Mouse (Mus musculus): Measurements from ENCODE around the gene Ebf1. TPM values are rescaled to one million over a fixed set of nuclear protein-coding genes. Genes with fewer than 3 reads are reported as not detected.
A peak's percentile ranks its signal among the peaks of the same experiment; 100 is the strongest.

Ebf1 gene
- total and polyA plus RNA-seq, 2 experiments from 2014 or later: 8.1 to 10.4 TPM

DNA sequence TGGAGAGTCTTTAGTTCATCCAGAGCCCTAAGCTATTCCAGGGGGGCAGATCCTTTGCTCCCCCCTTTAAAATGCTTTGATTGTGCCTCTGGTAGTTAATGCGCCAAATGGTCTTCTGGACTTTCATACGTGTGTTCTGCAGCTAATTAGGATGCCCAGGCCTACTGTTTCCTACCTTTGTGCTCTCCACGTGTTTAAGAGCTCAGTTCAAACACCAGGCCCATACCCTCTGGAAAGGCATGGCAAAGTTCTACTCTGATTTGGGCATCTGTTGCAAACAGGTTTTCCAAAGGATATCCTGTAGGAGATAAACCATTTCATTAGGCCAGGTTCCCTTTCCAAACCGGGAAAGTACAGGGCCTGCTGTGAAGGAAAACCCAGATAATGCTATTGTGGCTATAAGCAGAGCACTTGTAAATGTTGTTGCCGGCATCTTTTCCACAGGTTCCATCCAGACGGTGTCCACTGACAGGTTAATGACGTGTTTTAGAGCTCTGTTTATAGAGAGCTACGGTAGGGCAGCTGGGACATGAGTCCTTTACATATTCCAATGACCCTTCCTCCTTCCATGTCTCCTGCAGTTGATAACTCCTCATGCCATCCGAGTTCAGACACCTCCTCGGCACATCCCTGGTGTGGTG is 306.9 kb downstream of the Ebf1 start:
- DNase-seq (ENCODE audit: low spot score) (peak; percentile 22), ATAC-seq (ENCODE audit: insufficient read depth, low read depth) (peak; percentile 36; the same call in 1 of the 2 replicates)
- 37% methylated on average over 10 of the region's 10 CpGs for WGBS
- Histone ChIP-seq H3K4me3 (ENCODE audit: low read depth, low read length) (no peak overlapping the region), H3K36me3 (replicated peaks; ENCODE audit: control insufficient read depth, insufficient read depth, low read length) (no peaks in the 10 kb centered on the region), H3K27ac (ENCODE audit: low read depth) (no peak overlapping the region), H3K9ac (replicated peaks; ENCODE audit: low read depth, low read length) (no peak overlapping the region), H3K4me2 (ENCODE audit: low read depth, low read length) (no peak overlapping the region), H3K9me3 (replicated peaks; ENCODE audit: control insufficient read depth, low read length) (no peaks in the 10 kb centered on the region), H3K27me3 (ENCODE audit: control insufficient read depth, insufficient read depth, low read length) (no peaks in the 10 kb centered on the region), H3K4me1 (ENCODE audit: control insufficient read depth, insufficient read depth) (no peaks in the 10 kb centered on the region)
- TF ChIP-seq EP300 (IDR thresholded peaks at IDR 0.05; ENCODE audit: low read depth) (no peak), CTCF (IDR thresholded peaks at IDR 0.05; ENCODE audit: low read depth) (no peak)

DNA sequence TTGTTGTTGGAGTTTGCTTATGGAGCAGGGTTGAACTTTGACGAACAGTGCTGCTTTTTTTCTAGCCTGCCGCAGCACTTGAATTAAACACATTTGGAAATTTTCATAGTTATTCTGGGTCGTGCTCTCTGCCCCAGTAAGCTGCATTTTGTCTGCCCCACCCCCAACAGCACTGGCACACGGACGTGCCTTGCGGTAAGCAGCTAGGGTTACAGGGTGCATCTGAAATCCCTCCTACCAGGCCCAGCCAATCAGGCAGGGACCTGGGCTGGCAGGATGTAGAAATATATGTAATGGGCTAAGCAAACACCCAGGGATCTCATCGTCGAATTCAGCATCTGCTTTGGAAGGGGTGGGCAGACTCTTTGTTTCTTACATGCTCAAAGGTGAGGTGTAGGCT is 307.8 kb downstream of the Ebf1 start:
- WGBS: 46% methylated on average over 8 of the region's 8 CpGs
- no peaks in the 10 kb centered on the region for H3K9me3 ChIP-seq (replicated peaks; ENCODE audit: control insufficient read depth, low read length)

DNA sequence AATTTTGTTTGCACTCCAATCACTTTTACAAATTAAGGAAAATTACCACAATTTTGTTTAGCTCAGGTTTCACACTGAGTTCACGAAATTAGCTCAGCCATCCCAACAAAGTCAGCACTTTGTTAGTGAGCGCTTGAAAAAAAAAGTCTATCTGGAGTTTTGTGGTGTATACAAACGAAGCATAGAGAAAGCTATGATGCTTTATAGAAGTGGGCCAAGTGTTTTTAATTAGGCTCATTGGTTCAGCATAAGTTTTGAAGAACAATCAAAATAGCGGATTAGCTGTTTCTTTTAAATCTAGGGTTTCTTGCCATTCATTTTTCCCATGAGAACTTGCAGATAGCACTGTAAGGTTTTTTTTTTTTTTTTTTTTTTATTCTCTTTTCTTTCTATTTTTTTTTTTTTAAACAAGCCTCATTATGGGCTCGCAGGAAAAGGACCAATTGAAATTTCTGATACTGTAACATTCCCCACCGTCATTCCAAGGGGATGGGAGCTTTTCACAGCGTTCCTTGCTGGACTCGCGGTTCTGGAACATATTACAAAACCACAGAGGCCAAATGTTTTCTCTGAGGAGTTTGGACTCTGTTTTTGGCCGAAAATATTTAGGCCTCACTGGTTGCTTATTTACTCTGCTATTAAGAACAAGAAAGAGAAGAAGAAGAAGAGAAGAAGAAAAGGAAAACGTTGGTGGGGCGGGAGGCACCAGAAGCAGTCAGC is 308.8 kb downstream of the Ebf1 start:
- no peak for ATAC-seq (ENCODE audit: insufficient read depth, low read depth)
- TF ChIP-seq CTCF (IDR thresholded peaks at IDR 0.05; ENCODE audit: low read depth) (no peak), EP300 (IDR thresholded peaks at IDR 0.05; ENCODE audit: low read depth) (no peak)
- Histone ChIP-seq H3K4me1 (ENCODE audit: control insufficient read depth, insufficient read depth) (no peaks in the 10 kb centered on the region), H3K36me3 (replicated peaks; ENCODE audit: control insufficient read depth, insufficient read depth, low read length) (no peaks in the 10 kb centered on the region), H3K9me3 (replicated peaks; ENCODE audit: control insufficient read depth, low read length) (no peaks in the 10 kb centered on the region), H3K4me3 (ENCODE audit: low read depth, low read length) (no peak overlapping the region), H3K4me2 (ENCODE audit: low read depth, low read length) (no peak overlapping the region), H3K27me3 (ENCODE audit: control insufficient read depth, insufficient read depth, low read length) (no peaks in the 10 kb centered on the region), H3K27ac (ENCODE audit: low read depth) (no peak overlapping the region), H3K9ac (replicated peaks; ENCODE audit: low read depth, low read length) (no peak overlapping the region)
- WGBS: 77% methylated on average over 12 of the region's 12 CpGs
- no peak for DNase-seq (ENCODE audit: low spot score)

More for the DNA sequence above, 307.8 kb downstream of the Ebf1 start:
- H3K9ac ChIP-seq (replicated peaks; ENCODE audit: low read depth, low read length): no peak overlapping the region
- DNase-seq (ENCODE audit: low spot score) (no peak), ATAC-seq (ENCODE audit: insufficient read depth, low read depth) (no peak)
- no peak for TF ChIP-seq EP300 (IDR thresholded peaks at IDR 0.05; ENCODE audit: low read depth)
- no peak for TF ChIP-seq CTCF (IDR thresholded peaks at IDR 0.05; ENCODE audit: low read depth)
- no peaks in the 10 kb centered on the region for H3K4me1 ChIP-seq (ENCODE audit: control insufficient read depth, insufficient read depth)
- H3K4me2 ChIP-seq (ENCODE audit: low read depth, low read length): no peak overlapping the region
- H3K4me3 ChIP-seq (ENCODE audit: low read depth, low read length): no peak overlapping the region
- H3K27ac ChIP-seq (ENCODE audit: low read depth): no peak overlapping the region
- H3K27me3 ChIP-seq (ENCODE audit: control insufficient read depth, insufficient read depth, low read length): no peaks in the 10 kb centered on the region
- no peaks in the 10 kb centered on the region for H3K36me3 ChIP-seq (replicated peaks; ENCODE audit: control insufficient read depth, insufficient read depth, low read length)

DNA sequence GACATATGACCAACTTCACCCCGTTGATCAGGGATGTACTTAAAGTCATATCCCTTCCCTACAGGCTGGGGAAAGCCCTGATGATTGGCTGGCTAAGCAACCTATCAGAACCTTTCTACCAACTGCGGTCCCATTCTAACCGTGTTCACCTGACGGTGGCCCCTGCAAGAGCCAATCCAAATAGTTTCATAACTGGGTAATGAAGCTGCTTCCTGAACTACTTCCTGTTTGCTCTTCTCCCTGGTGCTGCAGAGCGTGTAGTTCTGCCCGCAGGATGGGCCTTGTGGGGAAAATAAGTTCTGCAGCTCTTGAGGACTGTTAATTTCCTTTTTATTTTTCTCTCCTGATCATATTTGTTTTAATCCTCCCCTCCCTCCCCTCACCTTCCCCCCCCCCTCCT is 311.3 kb downstream of the Ebf1 start:
- Histone ChIP-seq H3K36me3 (replicated peaks; ENCODE audit: control insufficient read depth, insufficient read depth, low read length) (no peaks in the 10 kb centered on the region), H3K4me2 (ENCODE audit: low read depth, low read length) (no peak overlapping the region), H3K9ac (replicated peaks; ENCODE audit: low read depth, low read length) (no peak overlapping the region), H3K9me3 (replicated peaks; ENCODE audit: control insufficient read depth, low read length) (no peaks in the 10 kb centered on the region), H3K4me3 (ENCODE audit: low read depth, low read length) (no peak overlapping the region), H3K4me1 (ENCODE audit: control insufficient read depth, insufficient read depth) (no peaks in the 10 kb centered on the region), H3K27ac (ENCODE audit: low read depth) (no peak overlapping the region), H3K27me3 (ENCODE audit: control insufficient read depth, insufficient read depth, low read length) (no peaks in the 10 kb centered on the region)
- TF ChIP-seq EP300 (IDR thresholded peaks at IDR 0.05; ENCODE audit: low read depth): no peak
- no peak for TF ChIP-seq CTCF (IDR thresholded peaks at IDR 0.05; ENCODE audit: low read depth)
- WGBS: 76% methylated on average over 6 of the region's 6 CpGs
- DNase-seq (ENCODE audit: low spot score) (no peak), ATAC-seq (ENCODE audit: insufficient read depth, low read depth) (no peak)

DNA sequence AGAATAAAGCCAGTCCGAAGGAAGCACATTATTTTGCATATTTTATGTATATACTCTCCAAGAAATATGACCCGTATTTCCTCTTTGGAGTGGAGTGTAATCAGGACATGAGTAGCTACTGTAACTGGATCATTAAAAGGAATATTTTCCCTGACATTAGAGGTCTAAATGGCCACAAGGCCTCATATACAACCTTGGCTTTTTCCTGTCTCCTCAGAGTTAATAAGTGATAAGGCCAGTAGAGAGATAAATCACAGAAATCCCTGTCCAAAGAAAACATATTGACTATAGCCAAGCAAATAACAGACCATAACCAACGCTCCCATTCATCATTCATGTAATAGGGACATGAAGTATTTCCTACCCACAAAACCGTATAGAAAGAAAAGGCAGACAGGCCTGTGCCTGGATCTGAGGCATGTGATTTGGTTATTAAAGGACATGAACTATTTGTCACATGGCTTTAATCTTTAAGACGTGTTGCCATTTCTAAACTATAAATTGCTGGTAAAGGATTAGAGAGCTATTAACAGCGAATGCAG is 315.9 kb downstream of the Ebf1 start:
- Histone ChIP-seq H3K9me3 (replicated peaks; ENCODE audit: control insufficient read depth, low read length) (no peaks in the 10 kb centered on the region), H3K4me2 (ENCODE audit: low read depth, low read length) (no peak overlapping the region), H3K9ac (replicated peaks; ENCODE audit: low read depth, low read length) (no peak overlapping the region), H3K4me3 (ENCODE audit: low read depth, low read length) (no peak overlapping the region), H3K4me1 (ENCODE audit: control insufficient read depth, insufficient read depth) (no peaks in the 10 kb centered on the region), H3K27ac (ENCODE audit: low read depth) (no peak overlapping the region), H3K27me3 (ENCODE audit: control insufficient read depth, insufficient read depth, low read length) (no peaks in the 10 kb centered on the region), H3K36me3 (replicated peaks; ENCODE audit: control insufficient read depth, insufficient read depth, low read length) (no peaks in the 10 kb centered on the region)
- no peak for ATAC-seq (ENCODE audit: insufficient read depth, low read depth)
- DNase-seq (ENCODE audit: low spot score): no peak
- 66% methylated on average over 6 of the region's 6 CpGs for WGBS
- no peak for TF ChIP-seq CTCF (IDR thresholded peaks at IDR 0.05; ENCODE audit: low read depth)
- no peak for TF ChIP-seq EP300 (IDR thresholded peaks at IDR 0.05; ENCODE audit: low read depth)
